Mouse (Mus musculus): ENCODE data around the gene Gm5426.

DNA sequence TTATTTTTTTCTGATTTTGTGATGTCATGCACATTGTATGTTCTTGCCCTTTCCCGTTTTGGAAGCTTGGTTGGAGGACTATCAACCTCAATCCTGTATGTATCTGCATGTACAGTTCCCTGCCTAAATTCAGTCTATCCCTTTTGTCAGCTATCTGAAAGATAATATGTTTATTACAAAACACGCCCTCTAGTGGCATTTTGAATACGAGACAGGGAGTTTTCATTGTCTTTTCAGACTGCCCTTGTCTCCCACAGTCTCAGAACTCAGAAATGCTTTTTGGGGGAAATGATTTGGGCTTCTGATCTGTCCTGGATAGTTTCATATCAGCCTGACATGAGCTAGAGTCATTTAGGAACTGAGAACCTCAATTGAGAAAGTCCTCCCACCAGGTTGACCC lies 32.2 kb upstream of the Gm5426 start:
- TF ChIP-seq CTCF (IDR thresholded peaks at IDR 0.05; ENCODE audit: extremely low read depth, insufficient read depth, low read length) (no peak), POLR2A (IDR thresholded peaks at IDR 0.05; ENCODE audit: extremely low read depth, insufficient read depth, low read length) (no peak)
